Mouse (Mus musculus) hindbrain, embryonic 16.5 days (tissue): Measurements from ENCODE around the gene Mvb12b. TPM values are rescaled to one million over a fixed set of nuclear protein-coding genes. Genes with fewer than 3 reads are reported as not detected.

ENCODE experiments used
- ATAC-seq: fragments of 200-750 bp; cut with Nextera tagmentation; 2 replicates; pipeline ENCODE4 v1.8.0; 2017; ENCODE audit warnings: moderate TSS enrichment, moderate library complexity
- H3K27ac ChIP-seq: fragments of 300-500 bp; sonication (generic); 2 replicates; pipeline ENCODE4 v1.5.1; 2014; ENCODE audit warnings: low read depth, mild to moderate bottlenecking, control low read depth, low read length, moderate library complexity
- H3K27me3 ChIP-seq: fragments of 300-500 bp; sonication (generic); replicated peaks from 2 replicates; pipeline ENCODE4 v1.6.1; 2014; ENCODE audit warnings: low read length; ENCODE audit not compliant: control insufficient read depth, insufficient read depth
- H3K36me3 ChIP-seq: fragments of 300-500 bp; sonication (generic); 2 replicates; pipeline ENCODE4 v1.6.1; 2014; ENCODE audit warnings: mild to moderate bottlenecking, low read length, moderate library complexity, mixed read lengths; ENCODE audit not compliant: control insufficient read depth, insufficient read depth
- H3K4me1 ChIP-seq: fragments of 300-500 bp; sonication (generic); 2 replicates; pipeline ENCODE4 v1.6.1; 2014; ENCODE audit warnings: low read depth, low read length; ENCODE audit not compliant: control insufficient read depth, insufficient read depth
- H3K4me2 ChIP-seq: fragments of 300-500 bp; sonication (generic); 2 replicates; pipeline ENCODE4 v1.6.1; 2014; ENCODE audit warnings: mild to moderate bottlenecking, low read length, control low read depth, moderate library complexity
- H3K4me3 ChIP-seq: fragments of 300-500 bp; sonication (generic); 2 replicates; pipeline ENCODE4 v1.5.1; 2014; ENCODE audit warnings: mild to moderate bottlenecking, low read length, control low read depth, moderate library complexity
- H3K9ac ChIP-seq: fragments of 300-500 bp; sonication (generic); 2 replicates; pipeline ENCODE4 v1.6.1; 2014; ENCODE audit warnings: low read depth, mild to moderate bottlenecking, control low read depth, low read length, moderate library complexity
- H3K9me3 ChIP-seq: fragments of 300-500 bp; sonication (generic); 2 replicates; pipeline ENCODE4 v1.6.1; 2014; ENCODE audit warnings: mild to moderate bottlenecking, low read length, moderate library complexity; ENCODE audit not compliant: control insufficient read depth
- whole genome bisulfite sequencing: fragments of 180-500 bp; shearing (Covaris S2); extraction: QIAGEN DNeasy Blood & Tissue Kit; methylation state at CpG from one replicate; pipeline ENCODE4 v1.1.7; 2014; 5-methylcytosine and 5-hydroxymethylcytosine counted together
- polyA plus RNA-seq: library from polyadenylated mRNA; unstranded; fragments of >200 nt; fragmentation: Nextera tagmentation; extraction: Ambion mirVana; gene quantifications from 2 replicates; pipeline ENCODE4 v1.2.1, GENCODE M21; 2015

Gene Mvb12b
- polyA plus RNA-seq, 1 experiment from 2014 or later, result 46.5 TPM

DNA sequence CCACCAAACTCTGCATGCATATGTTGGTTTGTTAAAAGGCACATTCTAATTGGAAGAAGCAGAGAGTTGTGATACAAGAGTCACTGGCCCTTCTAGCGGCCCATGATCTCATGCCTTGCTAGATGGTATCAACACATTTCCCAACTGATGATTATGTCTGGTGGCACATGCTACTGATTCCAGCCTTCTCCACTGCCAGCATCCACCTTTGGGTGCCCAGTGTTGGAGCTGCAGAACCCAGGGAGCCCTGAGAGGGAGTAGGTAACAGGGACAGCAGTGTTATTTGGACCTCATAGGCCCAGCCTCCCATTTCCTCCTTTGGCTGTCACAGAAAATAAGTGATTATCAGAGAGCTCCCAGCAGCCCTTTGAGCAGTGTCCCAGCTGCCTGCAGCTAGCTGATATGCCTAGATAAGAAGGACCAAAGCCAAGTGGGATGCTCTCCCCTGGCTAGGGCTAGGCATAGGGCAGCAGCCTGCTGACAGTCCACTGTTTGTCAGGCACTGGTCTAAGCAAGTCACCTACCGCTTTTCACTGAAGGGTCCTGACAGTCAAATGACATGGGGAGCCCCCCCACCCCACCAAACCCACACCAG lies 44.7 kb downstream of the Mvb12b start:
- no peak overlapping the region for H3K27ac ChIP-seq

DNA sequence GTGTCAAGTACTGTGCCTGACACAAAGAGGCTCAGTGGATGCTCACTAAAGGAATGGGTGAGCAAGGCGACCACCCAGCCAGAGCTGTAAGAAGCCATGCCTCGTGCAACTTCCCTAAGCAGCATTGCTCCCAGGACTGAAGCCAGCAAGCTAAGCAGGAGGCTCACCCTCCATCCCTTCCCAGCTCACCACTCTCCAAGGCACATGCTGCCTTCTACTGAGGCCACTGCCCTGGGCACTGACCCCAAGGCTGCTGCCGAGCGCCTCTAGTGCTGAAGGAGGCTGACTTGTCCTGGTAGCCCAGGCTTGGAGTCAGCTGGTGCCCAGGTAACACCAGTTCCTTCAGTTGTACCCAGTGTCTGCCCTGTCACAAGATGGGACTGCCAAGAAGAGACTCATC lies 45.8 kb downstream of the Mvb12b start:
- 91% methylated on average over 4 of the region's 4 CpGs for WGBS
- Histone ChIP-seq H3K9ac (no peak overlapping the region), H3K4me2 (no peak overlapping the region), H3K4me3 (no peak overlapping the region), H3K27me3 (no peaks in the 10 kb centered on the region), H3K27ac (no peak overlapping the region), H3K36me3 (no peaks in the 10 kb centered on the region), H3K4me1 (peaks cover 15% of the 10 kb centered on the region), H3K9me3 (no peaks in the 10 kb centered on the region)
- no peak for ATAC-seq

More for the DNA sequence above, 44.7 kb downstream of the Mvb12b start:
- no peak for ATAC-seq
- Histone ChIP-seq H3K27me3 (no peaks in the 10 kb centered on the region), H3K4me3 (no peak overlapping the region), H3K36me3 (no peaks in the 10 kb centered on the region), H3K9ac (no peak overlapping the region), H3K4me2 (no peak overlapping the region), H3K4me1 (peaks cover 26% of the 10 kb centered on the region), H3K9me3 (no peaks in the 10 kb centered on the region)
- WGBS, result 95% methylated on average over 2 of the region's 2 CpGs

DNA sequence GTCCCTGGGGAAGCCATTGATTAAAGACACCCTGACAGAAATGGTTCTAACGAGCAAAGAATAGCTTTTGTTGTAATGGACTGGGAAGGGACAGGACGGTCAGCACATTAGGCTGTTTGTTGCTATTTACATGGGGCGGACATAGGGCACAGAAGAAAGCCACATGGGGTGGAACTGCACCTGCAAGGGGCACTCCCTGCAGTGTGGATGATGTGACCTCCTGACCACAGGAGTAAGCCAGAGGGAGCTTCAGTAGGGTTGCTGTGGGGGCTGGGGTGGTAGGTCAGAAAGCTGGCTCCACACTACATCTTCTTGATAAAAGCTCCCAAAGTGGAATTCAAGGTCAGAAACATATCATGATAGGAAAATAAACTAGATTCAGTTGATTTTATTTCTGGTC lies 47.3 kb downstream of the Mvb12b start:
- H3K36me3 ChIP-seq, result no peaks in the 10 kb centered on the region
- no peaks in the 10 kb centered on the region for H3K27me3 ChIP-seq
- WGBS, result 50% methylated on average over 3 of the region's 3 CpGs
- no peak for ATAC-seq
- H3K27ac ChIP-seq, result no peak overlapping the region
- no peak overlapping the region for H3K4me2 ChIP-seq
- peaks cover 9% of the 10 kb centered on the region for H3K4me1 ChIP-seq
- H3K9me3 ChIP-seq, result no peaks in the 10 kb centered on the region
- no peak overlapping the region for H3K4me3 ChIP-seq
- no peak overlapping the region for H3K9ac ChIP-seq

DNA sequence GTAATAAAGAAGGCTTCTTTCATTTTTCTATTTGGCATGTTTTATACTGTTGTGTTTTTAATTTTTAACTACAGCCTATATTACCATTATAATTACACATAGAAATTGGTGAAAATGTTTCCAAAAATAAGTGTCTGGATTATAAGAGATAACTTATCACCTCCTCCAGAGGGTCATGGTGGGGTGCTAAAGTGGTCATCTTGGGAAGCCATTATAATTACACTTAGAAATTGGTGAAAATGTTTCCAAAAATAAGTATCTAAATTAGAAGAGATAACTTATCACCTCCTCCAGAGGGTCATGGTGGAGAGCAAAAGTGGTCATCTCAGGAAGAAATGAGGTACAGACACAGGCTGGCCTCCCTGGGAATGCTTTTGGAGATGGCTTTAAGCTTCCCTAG lies 48.5 kb downstream of the Mvb12b start:
- H3K4me2 ChIP-seq, result no peak overlapping the region
- no peak overlapping the region for H3K9ac ChIP-seq
- no peaks in the 10 kb centered on the region for H3K27me3 ChIP-seq
- no peak overlapping the region for H3K27ac ChIP-seq
- H3K4me3 ChIP-seq, result no peak overlapping the region
- peaks cover 9% of the 10 kb centered on the region for H3K4me1 ChIP-seq
- H3K36me3 ChIP-seq, result peaks cover 2% of the 10 kb centered on the region; the same call in 1 of the 2 replicates
- no peak for ATAC-seq
- H3K9me3 ChIP-seq, result no peaks in the 10 kb centered on the region

DNA sequence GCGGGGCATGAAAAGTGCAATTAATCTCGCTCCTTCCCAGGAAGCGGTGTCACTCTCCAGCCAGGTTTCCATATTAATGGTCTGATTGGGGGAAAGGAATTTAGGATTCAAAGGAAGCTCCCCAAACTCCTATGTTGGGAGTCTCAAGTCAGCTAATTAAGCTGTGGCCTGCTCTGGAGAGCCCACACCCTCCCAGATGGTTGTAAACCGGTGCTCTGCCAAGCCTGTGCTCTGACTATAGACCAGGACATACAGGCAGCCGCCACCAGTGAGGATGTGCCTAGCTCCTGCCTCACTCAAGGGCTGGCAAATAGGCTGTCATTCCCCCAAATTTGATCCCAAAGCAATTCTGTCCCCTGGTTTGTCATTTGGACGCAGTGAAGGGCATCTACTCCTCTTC lies 50.4 kb downstream of the Mvb12b start:
- Histone ChIP-seq H3K9ac (no peak overlapping the region), H3K27ac (no peak overlapping the region)

DNA sequence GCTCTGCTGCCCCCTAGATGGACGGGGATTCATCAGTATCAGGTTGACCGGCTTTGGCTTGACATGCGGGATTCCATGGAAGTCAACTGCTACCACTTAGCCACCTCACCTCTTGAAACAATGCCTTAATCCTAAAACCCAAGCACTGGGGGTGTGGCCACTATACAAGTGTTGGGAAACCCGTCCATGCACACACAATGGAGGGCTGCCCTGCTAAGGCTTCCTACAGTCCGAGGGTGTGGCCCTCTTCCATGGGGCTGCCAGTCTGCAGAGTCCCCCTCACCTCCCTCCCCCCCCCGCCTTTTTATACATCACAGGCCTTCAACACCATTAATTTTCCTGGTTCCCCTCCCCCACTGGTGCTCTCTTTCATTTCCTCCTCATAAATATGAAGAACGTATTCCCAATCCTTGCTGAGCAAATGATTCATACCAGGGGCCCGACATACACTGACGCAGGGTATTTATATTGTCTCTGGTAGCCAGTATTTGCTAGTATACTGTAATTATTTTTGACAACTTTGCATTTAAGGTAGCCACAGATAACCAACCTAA lies 51.0 kb downstream of the Mvb12b start:
- H3K4me1 ChIP-seq, result peaks cover 9% of the 10 kb centered on the region
- H3K27ac ChIP-seq, result no peak overlapping the region; the same call in 1 of the 2 replicates
- ATAC-seq, result no peak
- 49% methylated on average over 9 of the region's 9 CpGs for WGBS
- H3K36me3 ChIP-seq, result peaks cover 14% of the 10 kb centered on the region; the same call in 1 of the 2 replicates
- H3K9ac ChIP-seq, result no peak overlapping the region
- no peaks in the 10 kb centered on the region for H3K9me3 ChIP-seq
- no peak overlapping the region for H3K4me3 ChIP-seq
- no peaks in the 10 kb centered on the region for H3K27me3 ChIP-seq
- H3K4me2 ChIP-seq, result no peak overlapping the region

More for the DNA sequence above, 50.4 kb downstream of the Mvb12b start:
- Histone ChIP-seq H3K4me3 (no peak overlapping the region), H3K9me3 (no peaks in the 10 kb centered on the region), H3K4me2 (no peak overlapping the region), H3K36me3 (peaks cover 10% of the 10 kb centered on the region; the same call in 1 of the 2 replicates), H3K27me3 (no peaks in the 10 kb centered on the region), H3K4me1 (peaks cover 9% of the 10 kb centered on the region)
- ATAC-seq, result no peak
- WGBS, result 60% methylated on average over 6 of the region's 6 CpGs

DNA sequence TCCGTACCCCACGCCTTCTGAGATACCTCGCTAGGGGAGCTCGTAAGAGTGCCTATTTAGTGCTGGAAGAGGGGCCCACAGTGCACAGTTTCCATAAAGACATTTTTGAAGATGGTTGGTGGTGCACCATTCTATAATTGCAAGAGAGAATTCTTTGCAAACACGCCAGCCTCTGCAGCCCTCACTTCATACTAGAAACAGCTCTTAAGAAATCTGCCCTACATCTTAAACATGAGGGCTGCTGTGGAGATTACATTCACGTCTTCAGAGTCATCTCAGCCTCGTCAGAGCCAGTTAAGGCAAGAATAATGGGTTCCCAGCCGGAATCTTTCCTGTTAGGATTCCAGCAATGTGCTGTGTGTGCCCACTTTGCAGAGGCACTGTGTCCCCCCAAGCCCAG lies 52.7 kb downstream of the Mvb12b start:
- 84% methylated on average over 8 of the region's 8 CpGs for WGBS
- no peaks in the 10 kb centered on the region for H3K9me3 ChIP-seq
- H3K36me3 ChIP-seq, result peaks cover 14% of the 10 kb centered on the region; the same call in 1 of the 2 replicates
- H3K4me1 ChIP-seq, result peaks cover under 1% of the 10 kb centered on the region; the same call in 1 of the 2 replicates
- no peaks in the 10 kb centered on the region for H3K27me3 ChIP-seq
- no peak for ATAC-seq
- no peak overlapping the region for H3K9ac ChIP-seq
- no peak overlapping the region for H3K4me3 ChIP-seq
- no peak overlapping the region for H3K4me2 ChIP-seq
- no peak overlapping the region for H3K27ac ChIP-seq

DNA sequence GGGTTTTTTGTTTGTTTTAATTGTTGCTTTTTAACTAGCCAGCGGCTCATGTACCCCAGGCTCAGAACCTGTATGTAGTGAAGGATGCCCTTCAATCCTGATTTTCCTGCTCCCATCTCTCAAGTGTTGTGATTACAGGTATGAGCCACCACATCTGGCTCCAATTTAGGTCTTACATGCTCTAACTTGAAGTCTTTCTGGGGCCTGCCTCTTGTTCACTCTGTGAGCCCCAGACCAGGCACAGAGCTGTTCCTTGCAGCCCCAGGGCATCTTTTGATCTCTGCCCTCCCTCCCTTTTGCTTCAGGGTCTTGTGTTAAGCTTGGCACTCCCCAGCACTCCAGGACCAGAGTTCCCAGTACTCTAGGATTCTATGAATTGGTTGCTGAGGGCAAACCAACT lies 53.8 kb downstream of the Mvb12b start:
- Histone ChIP-seq H3K4me3 (no peak overlapping the region), H3K9ac (no peak overlapping the region), H3K27me3 (no peaks in the 10 kb centered on the region), H3K9me3 (no peaks in the 10 kb centered on the region), H3K36me3 (peaks cover 16% of the 10 kb centered on the region; the same call in 1 of the 2 replicates), H3K27ac (no peak overlapping the region), H3K4me2 (no peak overlapping the region), H3K4me1 (no peaks in the 10 kb centered on the region; the same call in 1 of the 2 replicates)
- ATAC-seq, result no peak
- 86% methylated on average over 1 of the region's 1 CpGs for WGBS

DNA sequence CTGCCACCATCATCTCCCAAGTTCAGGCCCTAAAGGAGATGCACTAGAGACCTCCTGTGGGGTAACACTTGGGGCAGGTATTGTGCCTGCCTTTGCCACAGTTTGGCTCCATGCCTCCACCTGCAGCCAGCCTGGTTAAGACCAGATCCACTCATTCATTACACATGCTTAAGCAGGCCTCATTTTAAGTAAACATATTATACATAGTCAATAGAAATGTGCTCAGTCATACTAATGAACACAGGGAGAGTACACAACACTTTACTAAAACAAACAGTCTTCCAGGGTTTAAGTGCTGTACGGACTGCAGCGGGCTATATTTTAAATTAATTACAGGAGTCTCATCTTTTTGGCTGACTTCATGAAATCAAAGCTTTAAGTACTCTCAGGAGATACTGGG lies 57.9 kb downstream of the Mvb12b start:
- Histone ChIP-seq H3K27ac (no peak overlapping the region), H3K9ac (no peak overlapping the region), H3K4me3 (no peak overlapping the region), H3K36me3 (peaks cover 25% of the 10 kb centered on the region), H3K4me2 (no peak overlapping the region), H3K27me3 (no peaks in the 10 kb centered on the region), H3K4me1 (no peaks in the 10 kb centered on the region; the same call in 1 of the 2 replicates), H3K9me3 (no peaks in the 10 kb centered on the region)
- 70% methylated on average over 2 of the region's 2 CpGs for WGBS
- no peak for ATAC-seq
